Mouse (Mus musculus): ENCODE data around the gene Ackr1.

Ackr1 gene

GRCm38 (mm10) chr1:173333312-173334253 is at the start of gene Ackr1:
TSS of gene Ackr1 (minus strand) at chr1:173333750.
- DNase-seq (ENCODE audit: low spot score) = no peak

- no peak for DNase-seq (ENCODE audit: low spot score)
Observed at GRCm38 (mm10) chr1:173381436-173381835, 47.9 kb upstream of the Ackr1 start.

GRCm38 (mm10) chr1:173377380-173378112 is 44.0 kb upstream of the Ackr1 start:
- DNase-seq (ENCODE audit: low spot score) = peak; percentile 76

- no peak for DNase-seq (ENCODE audit: low spot score)
Observed at GRCm38 (mm10) chr1:173374020-173374419, 40.5 kb upstream of the Ackr1 start.

- no peak for DNase-seq (ENCODE audit: low spot score)
Observed at GRCm38 (mm10) chr1:173371586-173371985, 38.0 kb upstream of the Ackr1 start.

- no peak for DNase-seq (ENCODE audit: low spot score)
Observed at GRCm38 (mm10) chr1:173370456-173370855, 36.9 kb upstream of the Ackr1 start.

- no peak for DNase-seq (ENCODE audit: low spot score)
Observed at GRCm38 (mm10) chr1:173369611-173370010, 36.1 kb upstream of the Ackr1 start.

- peak; percentile 71 for DNase-seq (ENCODE audit: low spot score)
Observed at GRCm38 (mm10) chr1:173367356-173368046, 34.0 kb upstream of the Ackr1 start, which contains the start of gene Cadm3. TSS of gene Cadm3 (minus strand) at chr1:173367695.

GRCm38 (mm10) chr1:173366701-173367355 is 33.3 kb upstream of the Ackr1 start:
- peak; percentile 45 for DNase-seq (ENCODE audit: low spot score)

GRCm38 (mm10) chr1:173365970-173366409 is 32.4 kb upstream of the Ackr1 start:
- peak; percentile 44 for DNase-seq (ENCODE audit: low spot score)

GRCm38 (mm10) chr1:173364125-173364800 is 30.7 kb upstream of the Ackr1 start:
- DNase-seq (ENCODE audit: low spot score) = no peak

GRCm38 (mm10) chr1:173363436-173363835 is 29.9 kb upstream of the Ackr1 start:
- DNase-seq (ENCODE audit: low spot score) = no peak

- DNase-seq (ENCODE audit: low spot score) = peak; percentile 82
Observed at GRCm38 (mm10) chr1:173361651-173362050, 28.1 kb upstream of the Ackr1 start.

- DNase-seq (ENCODE audit: low spot score) = no peak
Observed at GRCm38 (mm10) chr1:173359590-173360290, 26.2 kb upstream of the Ackr1 start.

- DNase-seq (ENCODE audit: low spot score) = no peak
Observed at GRCm38 (mm10) chr1:173357799-173358198, 24.2 kb upstream of the Ackr1 start.

- DNase-seq (ENCODE audit: low spot score) = peak; percentile 34
Observed at GRCm38 (mm10) chr1:173356699-173357098, 23.1 kb upstream of the Ackr1 start.

GRCm38 (mm10) chr1:173355107-173355846 is 21.7 kb upstream of the Ackr1 start:
- DNase-seq (ENCODE audit: low spot score) = no peak

GRCm38 (mm10) chr1:173350372-173350957 is 16.9 kb upstream of the Ackr1 start, which contains the start of gene Aim2:
TSS of gene Aim2 (plus strand) at chr1:173350879.
- peak; percentile 44 for DNase-seq (ENCODE audit: low spot score)

- peak; percentile 92 for DNase-seq (ENCODE audit: low spot score)
Observed at GRCm38 (mm10) chr1:173349946-173350345, 16.4 kb upstream of the Ackr1 start.
